Mouse (Mus musculus) embryo, embryonic 11.5 days (tissue): ENCODE data around the gene Bcl2l12.

Experiments
- DNase-seq: peaks from one replicate; pipeline ENCODE4 v3.0.0-alpha.2; 2012; ENCODE audit warnings: low read depth, low spot score

The Bcl2l12 gene

DNA sequence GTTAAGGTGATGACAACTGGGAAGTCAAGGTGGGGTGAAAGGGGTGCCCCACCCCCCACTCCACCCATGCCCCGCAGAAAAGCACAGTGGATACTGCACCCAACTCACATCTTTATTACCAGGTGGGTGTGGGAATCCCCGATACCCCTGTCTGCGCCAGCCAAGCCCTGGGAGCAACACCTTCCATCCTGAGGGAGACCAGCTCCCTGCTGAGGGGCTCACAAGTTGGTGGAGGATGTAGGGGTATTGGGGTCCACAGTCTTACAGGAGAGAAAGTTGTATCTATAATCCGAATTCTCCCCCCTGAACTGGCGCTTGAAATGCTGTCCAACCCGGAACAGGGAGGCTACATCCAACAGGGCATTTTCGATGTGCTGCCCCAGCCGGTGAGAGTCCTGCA, 39.2 kb downstream of the Bcl2l12 start:
- no peak for DNase-seq

DNA sequence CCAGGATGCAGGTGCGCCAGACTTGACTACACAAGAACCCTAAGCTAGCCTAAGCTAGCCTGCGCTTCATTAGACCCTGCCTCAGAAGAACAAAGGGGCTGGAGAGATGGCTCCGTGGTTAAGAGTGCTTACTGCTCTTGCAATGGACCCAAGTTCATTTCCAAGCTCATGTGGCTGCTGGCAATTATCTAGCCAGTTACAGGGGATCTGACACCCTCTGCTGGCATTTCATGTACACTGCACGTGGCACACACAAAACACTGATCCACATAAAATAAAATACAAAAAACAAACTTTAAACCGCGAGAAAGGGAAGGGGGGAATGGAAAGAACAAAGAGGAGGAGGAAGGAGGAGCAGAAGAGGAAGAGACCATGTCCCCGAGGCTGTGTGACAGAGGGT, 40.3 kb downstream of the Bcl2l12 start:
- no peak for DNase-seq

DNA sequence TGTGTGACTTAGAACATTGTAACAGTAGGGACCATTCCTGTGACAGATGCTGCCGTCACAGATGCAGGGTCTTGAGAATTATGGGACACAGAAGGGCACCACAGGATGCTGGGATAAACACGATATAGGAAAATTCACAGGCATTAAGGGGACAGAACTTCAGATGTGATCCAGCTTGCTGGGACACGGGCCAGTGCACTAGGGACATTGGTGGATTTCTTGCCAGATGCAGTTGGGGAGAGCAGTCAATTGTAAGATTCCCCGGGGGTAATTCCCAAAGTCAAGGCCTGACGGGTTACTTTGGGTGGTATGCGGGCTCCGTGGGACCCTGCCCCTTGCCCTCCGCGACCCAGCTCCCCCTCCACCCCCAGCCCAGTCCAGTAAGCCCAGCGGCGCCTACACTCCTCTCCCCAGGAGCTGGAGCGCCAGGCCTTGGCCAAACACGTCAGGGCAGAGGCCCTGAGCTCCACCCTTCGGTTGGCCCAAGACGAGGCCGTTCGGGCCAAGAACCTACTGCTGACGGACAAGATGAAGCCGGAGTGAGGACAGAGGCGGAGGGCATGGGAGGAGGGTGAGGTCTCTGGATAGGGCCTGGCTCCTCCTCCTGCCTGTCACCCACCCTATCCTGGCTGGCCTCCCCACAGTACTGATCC, 41.2 kb downstream of the Bcl2l12 start:
- no peak for DNase-seq

DNA sequence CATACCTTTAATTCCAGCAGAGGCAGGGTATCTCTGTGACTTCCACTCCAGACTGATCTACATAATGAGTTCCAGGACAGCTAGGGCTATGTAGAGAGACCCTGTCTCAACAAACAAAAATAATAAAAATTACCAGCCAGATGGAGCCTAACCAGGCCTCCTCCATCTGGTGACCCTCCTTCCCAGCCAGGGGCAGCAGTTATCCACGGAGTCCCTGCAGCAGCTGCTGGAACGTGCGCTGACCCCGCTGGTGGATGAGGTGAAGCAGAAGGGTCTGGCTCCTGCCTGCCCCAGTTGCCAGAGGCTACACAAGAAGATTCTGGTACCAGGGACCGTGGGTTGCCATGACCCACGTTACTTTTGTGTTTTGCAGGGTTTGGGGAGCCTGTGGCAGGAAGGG, 42.2 kb downstream of the Bcl2l12 start:
- DNase-seq = no peak

DNA sequence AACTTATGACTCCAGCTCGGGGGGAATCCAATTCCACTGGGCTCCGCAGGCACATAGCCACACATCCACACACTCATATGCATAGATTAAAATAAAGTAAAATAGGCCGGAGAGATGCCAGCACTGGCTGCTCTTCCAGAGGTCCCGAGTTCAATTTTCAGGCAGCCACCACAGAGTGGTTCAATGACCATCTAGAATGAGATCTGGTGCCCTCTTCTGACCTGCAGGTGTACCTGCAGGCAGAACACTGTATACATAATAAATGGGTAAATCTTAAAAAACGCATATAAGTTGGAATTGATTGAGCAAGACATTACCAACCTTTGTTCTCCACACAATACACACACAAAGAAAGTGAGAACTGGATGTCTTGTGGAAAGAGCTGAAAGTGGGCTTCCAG, 42.9 kb downstream of the Bcl2l12 start:
- no peak for DNase-seq

DNA sequence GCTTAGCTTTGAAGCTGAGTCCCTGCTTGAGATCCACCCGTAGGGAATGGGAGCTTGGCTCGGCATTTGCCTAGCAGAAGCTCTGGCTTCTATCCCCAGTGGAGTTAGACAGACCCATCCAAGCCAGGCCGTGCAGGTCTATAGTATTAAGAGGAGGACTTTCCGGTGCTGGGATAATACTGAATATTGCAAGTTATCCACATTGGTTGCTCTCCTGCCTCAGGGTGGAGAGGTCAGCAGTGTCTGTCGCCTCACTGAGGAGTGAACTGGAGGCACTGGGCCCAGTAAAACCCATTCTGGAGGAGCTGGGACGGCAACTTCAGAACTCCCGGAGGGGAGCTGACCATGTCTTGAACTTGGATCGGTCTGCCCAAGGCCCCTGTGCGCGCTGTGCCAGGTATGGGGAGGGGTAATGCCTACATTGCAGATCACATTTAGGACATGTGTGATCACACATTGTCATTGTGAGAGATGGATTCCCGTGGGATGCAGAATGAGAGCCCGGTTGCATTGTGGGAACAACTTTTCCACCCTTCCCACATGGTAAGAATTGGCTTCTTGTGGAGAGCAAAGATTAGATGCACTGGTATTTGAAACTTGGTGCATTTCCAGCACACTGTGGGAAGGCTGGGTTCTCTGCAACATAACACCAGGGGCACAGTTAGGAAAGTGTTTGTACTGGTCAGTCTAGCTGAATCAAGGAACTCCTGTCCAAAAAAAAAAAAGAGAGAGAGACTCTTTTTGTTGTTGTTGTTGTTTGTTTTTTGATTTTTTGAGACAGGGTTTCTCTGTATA, 44.2 kb downstream of the Bcl2l12 start:
- DNase-seq = no peak

DNA sequence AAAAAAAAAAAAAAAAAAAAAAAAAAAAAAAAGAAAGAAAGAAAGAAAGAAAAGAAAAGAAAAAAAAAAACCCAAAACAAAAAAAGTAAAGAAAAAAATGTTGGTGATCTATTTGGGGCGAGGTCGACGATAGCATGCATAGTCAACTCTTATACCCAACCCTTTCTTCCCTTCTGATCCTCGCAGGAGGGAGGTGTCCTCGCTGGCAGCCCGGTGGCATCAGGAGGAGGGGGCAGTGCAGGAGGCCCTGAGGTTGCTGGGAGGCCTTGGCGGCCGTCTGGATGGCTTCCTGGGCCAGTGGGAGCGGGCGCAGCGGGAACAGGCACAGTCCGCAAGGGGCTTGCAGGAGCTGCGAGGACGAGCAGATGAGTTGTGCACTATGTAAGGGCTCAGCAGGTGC, 45.0 kb downstream of the Bcl2l12 start:
- DNase-seq = no peak

DNA sequence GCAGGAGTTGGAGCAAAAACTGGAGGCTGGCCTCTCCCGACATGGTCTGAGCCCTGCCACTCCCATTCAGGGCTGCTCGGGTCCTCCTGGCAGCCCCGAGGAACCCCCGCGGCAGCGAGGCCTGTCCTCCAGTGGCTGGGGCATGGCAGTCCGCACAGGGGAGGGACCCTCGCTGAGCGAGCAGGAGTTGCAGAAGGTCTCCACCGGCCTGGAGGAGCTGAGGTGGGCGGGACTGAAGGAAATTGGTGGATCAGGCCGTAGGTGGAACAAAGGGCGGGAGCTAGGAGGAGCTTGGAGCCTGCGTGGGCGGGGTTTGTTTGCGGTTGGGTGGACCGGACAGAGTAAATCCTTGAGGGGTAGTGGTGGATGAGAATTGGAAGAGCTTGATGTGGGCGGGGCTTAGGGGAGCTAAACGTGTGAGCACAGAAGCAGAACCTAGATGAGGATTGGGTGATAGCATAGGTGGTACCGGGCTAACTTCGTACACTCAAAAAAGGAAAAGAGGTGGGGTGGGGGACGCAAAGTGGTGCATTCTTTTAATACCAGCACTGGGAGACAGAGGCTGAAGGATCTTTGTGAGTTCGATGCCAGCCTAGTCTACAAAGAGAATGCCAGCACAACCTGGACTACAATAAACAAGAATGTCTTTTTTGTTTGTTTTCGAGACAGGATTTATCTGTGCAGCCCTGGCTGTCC, 45.8 kb downstream of the Bcl2l12 start:
- DNase-seq = peak; percentile 87

DNA sequence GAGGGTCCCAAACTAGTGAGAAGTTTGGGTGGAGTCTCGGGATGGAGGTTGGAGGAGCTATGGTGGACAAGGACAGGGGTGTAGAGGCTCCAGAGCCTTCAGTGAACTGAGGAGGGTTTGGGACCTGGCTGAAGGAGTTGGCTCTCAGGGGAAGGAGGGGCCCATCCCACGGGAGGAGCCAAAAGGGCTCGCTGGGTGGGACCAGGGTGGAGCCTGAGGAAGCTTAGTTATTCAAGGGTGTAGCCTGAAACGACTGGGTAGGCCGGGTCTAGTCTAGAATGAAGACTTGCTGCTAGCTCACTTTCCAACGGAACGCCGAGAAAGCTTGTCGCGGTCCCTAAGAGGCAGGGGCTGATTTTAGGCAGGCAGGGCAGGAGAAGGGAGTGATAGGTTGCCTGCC, 46.6 kb downstream of the Bcl2l12 start:
- no peak for DNase-seq

DNA sequence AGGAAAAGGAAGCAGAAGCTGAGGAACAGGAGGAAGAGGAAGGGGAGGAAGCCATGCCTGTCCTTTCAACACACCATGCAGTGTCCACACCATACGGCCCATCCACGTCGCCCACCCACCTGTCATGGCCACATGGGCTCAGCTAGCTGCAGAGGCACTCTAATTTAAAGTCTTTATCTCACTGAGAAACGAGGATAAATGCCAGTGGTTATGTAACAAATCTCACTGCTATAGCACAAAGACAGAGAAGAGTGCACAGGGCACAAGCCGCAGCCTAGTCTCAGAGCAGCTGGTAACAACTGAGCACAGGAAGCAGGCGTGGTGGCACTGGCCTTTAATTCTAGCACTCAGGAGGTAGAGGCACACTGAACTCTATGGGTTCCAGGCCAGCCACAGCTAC, 48.6 kb downstream of the Bcl2l12 start:
- no peak for DNase-seq

DNA sequence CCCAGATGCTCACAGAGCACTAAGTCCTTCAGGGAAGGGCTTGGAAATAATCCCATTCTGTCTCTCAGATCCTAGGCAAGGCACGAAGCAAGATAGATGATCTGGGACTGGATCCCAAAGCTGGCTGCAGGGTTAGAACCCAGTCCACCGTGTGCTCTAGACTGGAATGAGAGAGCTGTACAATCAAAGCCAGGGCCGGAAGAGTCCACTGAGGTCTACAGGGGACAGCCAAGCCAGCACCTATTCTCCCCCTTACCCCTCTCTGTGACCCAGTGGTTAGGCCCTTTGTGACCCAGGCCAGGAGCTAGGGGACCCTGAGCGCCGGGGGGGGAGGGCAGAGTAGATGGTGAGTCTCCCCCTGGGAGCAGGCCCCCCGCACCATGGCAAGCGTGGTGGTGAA, 55.6 kb downstream of the Bcl2l12 start, which contains the start of gene Tsks:
Gene Tsks (plus strand): TSS at position 301 of the 400 bp plus-strand sequence.
- DNase-seq = no peak
